Mouse (Mus musculus) brain, embryonic 14.5 days (tissue): ENCODE measurements around the gene Cfb. TPM values are rescaled to one million over a fixed set of nuclear protein-coding genes. Genes with fewer than 3 reads are reported as not detected.
"Not testable (repeated sequence)": the region's sequence is repeated elsewhere in the genome, so short reads cannot be mapped to it uniquely, and the experiment has no call there.

Experiments used
- DNase-seq: peaks from one replicate; pipeline ENCODE4 v3.0.0-alpha.2; 2011; ENCODE audit warnings: low read depth
- CTCF ChIP-seq: fragments of 200-500 bp; IDR thresholded peaks from 2 replicates; pipeline ENCODE4 v1.5.1; 2012; ENCODE audit warnings: inconsistent platforms, mild to moderate bottlenecking, moderate library complexity, borderline replicate concordance; ENCODE audit not compliant: insufficient read depth, insufficient read length; ENCODE audit errors: extremely low read depth
- POLR2A ChIP-seq: fragments of 200-500 bp; IDR thresholded peaks from 2 replicates; pipeline ENCODE4 v1.6.1; 2012; ENCODE audit warnings: mild to moderate bottlenecking, inconsistent platforms, borderline replicate concordance; ENCODE audit not compliant: poor library complexity, insufficient read depth, insufficient read length, severe bottlenecking; ENCODE audit errors: extremely low read depth
- polyA plus RNA-seq: library from polyadenylated mRNA; depleted of rRNA; stranded (reverse); fragments of >200 nt; gene quantifications from 2 replicates; pipeline ENCODE4 v1.2.3, GENCODE M21; 2012; rRNA removed

The Cfb gene
- polyA plus RNA-seq, 1 experiment = 0.42 TPM

DNA sequence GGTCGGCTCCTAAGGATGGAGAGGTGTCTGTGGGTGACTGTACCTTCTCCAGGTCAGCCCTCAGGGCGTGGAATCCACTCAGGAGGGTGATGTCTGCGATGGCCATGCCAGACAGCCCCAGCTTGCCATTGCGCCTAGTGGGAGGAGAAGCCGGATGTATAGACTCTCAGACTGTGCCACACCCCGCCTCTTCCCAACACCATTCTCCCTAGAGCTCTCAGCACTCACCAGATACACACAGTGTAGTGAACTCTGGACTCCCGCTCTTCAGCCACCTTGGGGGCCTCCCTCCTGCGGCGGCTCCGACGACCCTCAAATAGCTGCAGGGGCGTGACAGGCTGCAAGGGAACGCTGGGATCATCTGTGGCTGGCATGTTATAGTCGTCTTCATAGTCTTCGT, 51.0 kb downstream of the Cfb start:
- TF ChIP-seq POLR2A = no peak
- no peak for TF ChIP-seq CTCF
- no peak for DNase-seq

DNA sequence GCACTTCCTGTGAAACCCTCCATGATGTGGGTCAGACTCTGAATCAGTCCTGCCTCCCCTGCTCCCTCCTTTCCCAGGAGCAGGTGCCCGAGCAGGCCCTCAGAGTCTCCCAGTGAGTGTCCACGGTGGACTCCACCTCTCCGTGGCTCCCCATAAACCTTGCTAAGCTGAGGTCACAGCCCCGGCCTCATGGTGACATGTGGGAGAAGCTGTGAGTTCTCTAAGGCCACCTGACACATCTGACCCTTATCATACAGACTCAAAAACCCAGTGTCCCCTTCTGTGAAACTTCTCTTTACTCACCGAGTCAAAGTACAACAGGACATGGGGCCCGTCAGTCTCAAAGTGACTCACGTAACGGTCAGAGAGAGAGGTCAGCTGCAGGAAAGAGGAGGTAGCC, 51.5 kb downstream of the Cfb start:
- DNase-seq = not testable (repeated sequence)

DNA sequence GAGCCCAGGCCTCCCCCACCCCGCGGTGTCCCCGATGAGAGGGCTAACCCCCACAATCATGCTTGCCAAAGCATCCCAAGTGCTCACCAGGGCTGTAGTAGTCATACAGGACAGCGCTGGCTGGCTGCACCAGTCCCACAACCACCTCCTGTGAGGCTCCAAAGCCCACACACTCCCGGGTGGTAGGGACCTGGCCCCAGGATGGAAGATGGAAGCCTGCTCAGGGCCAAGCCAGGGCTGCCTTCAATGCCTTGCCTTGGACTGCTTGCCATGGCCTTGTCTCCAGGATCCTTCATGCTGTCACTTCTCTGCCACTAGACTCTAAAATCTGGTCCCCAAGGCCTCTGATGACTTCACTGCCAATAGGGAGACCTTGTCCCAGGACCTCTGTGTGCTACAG, 51.9 kb downstream of the Cfb start:
- not testable (repeated sequence) for DNase-seq

DNA sequence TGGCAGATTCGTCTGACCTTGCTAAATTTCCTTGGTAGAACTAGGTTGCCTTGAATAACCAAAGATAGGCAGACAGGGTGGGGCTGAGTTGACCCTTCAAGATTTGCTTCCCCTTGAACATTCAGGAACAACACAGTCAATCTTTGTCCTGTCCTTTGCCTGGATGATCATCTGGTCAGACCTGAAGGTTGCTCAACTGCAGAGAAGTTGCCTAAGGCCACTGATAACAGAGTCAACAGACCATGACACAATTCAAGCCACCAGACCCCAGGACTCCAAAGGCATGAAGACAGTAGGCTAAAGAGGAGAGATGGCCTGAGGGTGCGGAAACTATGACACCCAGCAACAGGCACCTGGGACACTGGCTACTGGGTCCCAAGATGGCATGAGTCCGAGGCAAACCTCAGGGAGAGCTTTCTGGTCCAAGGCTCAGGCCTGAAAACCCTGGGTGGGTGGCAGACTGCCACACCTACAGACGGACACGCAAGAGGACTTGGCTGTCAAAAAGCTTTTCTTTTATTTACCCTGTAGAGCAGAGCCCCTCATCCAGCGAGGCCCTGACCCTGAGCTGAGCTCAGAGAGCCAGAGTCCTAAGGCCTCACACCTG, 53.6 kb downstream of the Cfb start:
- no peak for DNase-seq
- TF ChIP-seq POLR2A (no peak), CTCF (no peak)

DNA sequence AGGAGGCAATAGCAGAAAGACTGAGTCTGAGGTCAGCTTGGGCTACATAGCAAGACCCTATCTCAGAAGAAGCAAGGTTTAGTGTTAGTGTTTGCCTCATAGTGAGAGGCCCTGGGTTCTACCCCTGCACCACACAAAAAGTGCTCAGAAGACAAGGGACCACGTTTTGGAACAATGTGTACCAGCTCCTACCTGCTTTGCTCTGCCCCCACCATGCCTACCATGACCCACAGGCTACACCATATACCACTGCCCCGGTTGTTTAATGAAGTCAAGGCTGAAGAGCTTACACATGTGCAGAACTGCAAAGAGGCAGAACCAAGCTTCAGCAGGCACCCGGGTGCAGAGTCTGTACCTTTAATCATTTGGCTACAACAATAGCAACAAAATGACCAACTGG, 55.1 kb downstream of the Cfb start:
- no peak for DNase-seq
- TF ChIP-seq CTCF = no peak
- TF ChIP-seq POLR2A = no peak

Other genes starting within 250 kb of the Cfb start
- 9.2 and 10.3 TPM in 2 replicates for gene Egfl8, start 246.5 kb downstream of the Cfb start, polyA plus RNA-seq
- gene Ppt2, start 234.0 kb downstream of the Cfb start, polyA plus RNA-seq = 29.3 and 31.7 TPM in 2 replicates
- 53.2 and 63.8 TPM in 2 replicates for gene Prrt1, start 233.0 kb downstream of the Cfb start, polyA plus RNA-seq
- 3.8 and 6.8 TPM in 2 replicates for gene Fkbpl, start 217.8 kb downstream of the Cfb start, polyA plus RNA-seq
- gene Atf6b, start 215.4 kb downstream of the Cfb start, polyA plus RNA-seq = 113 and 133 TPM in 2 replicates
- 0.33 and 0.70 TPM in 2 replicates for gene Tnxb, start 192.0 kb downstream of the Cfb start, polyA plus RNA-seq
- 0.04 TPM in 2 replicates for gene C4b, start 118.6 kb downstream of the Cfb start, polyA plus RNA-seq
- 0.04 TPM in 2 replicates for gene Cyp21a1, start 58.0 kb downstream of the Cfb start, polyA plus RNA-seq
- 57.1 and 75.0 TPM in 2 replicates for gene Stk19, start 25.6 kb downstream of the Cfb start, polyA plus RNA-seq
- gene Dxo, start 25.5 kb downstream of the Cfb start, polyA plus RNA-seq = 73.5 and 101 TPM in 2 replicates
- gene Skiv2l, start 12.3 kb downstream of the Cfb start, polyA plus RNA-seq = 88.8 and 119 TPM in 2 replicates
- gene Nelfe, start 12.1 kb downstream of the Cfb start, polyA plus RNA-seq = 62.1 and 66.0 TPM in 2 replicates
- gene Zbtb12, start 17.0 kb upstream of the Cfb start, polyA plus RNA-seq = 116 and 135 TPM in 2 replicates
- 0.04 TPM in 1 of 2 replicates, not detected in the other for gene Gm20547, start 19.5 kb upstream of the Cfb start, polyA plus RNA-seq
- gene C2, start 35.7 kb upstream of the Cfb start, polyA plus RNA-seq = 1.1 and 2.3 TPM in 2 replicates
- 350 and 361 TPM in 2 replicates for gene Ehmt2, start 36.0 kb upstream of the Cfb start, polyA plus RNA-seq
- 0.06 and 0.07 TPM in 2 replicates for gene Slc44a4, start 51.9 kb upstream of the Cfb start, polyA plus RNA-seq
- 28.0 and 29.6 TPM in 2 replicates for gene Neu1, start 68.7 kb upstream of the Cfb start, polyA plus RNA-seq
- 6.3 and 7.1 TPM in 2 replicates for gene Hspa1b, start 96.7 kb upstream of the Cfb start, polyA plus RNA-seq
- not detected in 2 replicates for gene Gm20481, start 107.4 kb upstream of the Cfb start, polyA plus RNA-seq
- 6.3 and 6.6 TPM in 2 replicates for gene Hspa1a, start 109.6 kb upstream of the Cfb start, polyA plus RNA-seq
- gene Hspa1l, start 110.2 kb upstream of the Cfb start, polyA plus RNA-seq = 0.14 and 0.40 TPM in 2 replicates
- 136 and 185 TPM in 2 replicates for gene Lsm2, start 119.3 kb upstream of the Cfb start, polyA plus RNA-seq
- 99.2 and 119 TPM in 2 replicates for gene Vars, start 138.5 kb upstream of the Cfb start, polyA plus RNA-seq
- 0.49 and 0.71 TPM in 2 replicates for gene Vwa7, start 154.1 kb upstream of the Cfb start, polyA plus RNA-seq
- gene Sapcd1, start 165.5 kb upstream of the Cfb start, polyA plus RNA-seq = 4.0 and 6.5 TPM in 2 replicates
- 4.2 and 6.4 TPM in 2 replicates for gene Msh5, start 184.2 kb upstream of the Cfb start, polyA plus RNA-seq
- 69.6 and 89.8 TPM in 2 replicates for gene Clic1, start 187.4 kb upstream of the Cfb start, polyA plus RNA-seq
- 322 and 438 TPM in 2 replicates for gene Ddah2, start 196.5 kb upstream of the Cfb start, polyA plus RNA-seq
- gene Ly6g6c, start 202.9 kb upstream of the Cfb start, polyA plus RNA-seq = 0.42 and 0.50 TPM in 2 replicates
- gene Mpig6b, start 203.7 kb upstream of the Cfb start, polyA plus RNA-seq = 0.30 and 0.35 TPM in 2 replicates
- gene Ly6g6e, start 214.4 kb upstream of the Cfb start, polyA plus RNA-seq = 1.2 and 12.4 TPM in 2 replicates
- 1.8 and 2.7 TPM in 2 replicates for gene Ly6g6d, start 215.5 kb upstream of the Cfb start, polyA plus RNA-seq
- gene Ly6g6f, start 223.1 kb upstream of the Cfb start, polyA plus RNA-seq = 0.15 and 0.30 TPM in 2 replicates
- gene Abhd16a, start 226.7 kb upstream of the Cfb start, polyA plus RNA-seq = 91.0 and 135 TPM in 2 replicates
- not detected in 2 replicates for gene Ly6g5c, start 245.8 kb upstream of the Cfb start, polyA plus RNA-seq